Mouse (Mus musculus): ENCODE measurements around the gene Sspn.

Sspn gene

GRCm38 (mm10) chr6:146014312-146014711, 82.9 kb downstream of the Sspn start:
- no peak for DNase-seq (ENCODE audit: low read depth, low spot score)

Measured in ZHBTc4 (cell line).